Mouse (Mus musculus): ENCODE data around the gene Gm8764. TPM values are rescaled to one million over a fixed set of nuclear protein-coding genes. Genes with fewer than 3 reads are reported as not detected.

Gm8764 gene
- polyA plus RNA-seq (2014; fragmentation: Illumina TruSeq; extraction: RNeasy Lipid Tissue Mini Kit (QIAGEN cat#74804); ENCODE audit: low read depth, low replicate concordance) = not detected

DNA sequence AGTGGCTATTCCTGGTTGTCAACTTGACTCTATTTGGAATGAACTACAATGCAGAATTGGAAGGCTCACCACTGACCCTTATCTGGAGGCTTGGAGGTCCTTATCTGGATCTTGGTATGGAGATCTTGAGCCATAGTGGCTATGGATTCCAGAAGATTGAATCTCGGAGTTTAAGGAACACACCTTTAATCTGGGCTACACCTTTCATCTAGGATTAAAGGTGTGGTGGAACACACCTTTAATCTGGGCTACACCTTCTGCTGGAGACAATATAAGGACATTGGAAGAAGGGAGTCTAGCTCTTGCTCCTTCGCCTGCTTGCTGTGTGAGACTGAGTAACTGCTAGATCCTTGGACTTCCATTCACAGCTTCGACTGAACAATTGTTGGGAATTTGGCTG lies at the start of gene Gm8764:
Gene Gm8764 (plus strand): TSS at position 301 of the 400 bp plus-strand sequence.

DNA sequence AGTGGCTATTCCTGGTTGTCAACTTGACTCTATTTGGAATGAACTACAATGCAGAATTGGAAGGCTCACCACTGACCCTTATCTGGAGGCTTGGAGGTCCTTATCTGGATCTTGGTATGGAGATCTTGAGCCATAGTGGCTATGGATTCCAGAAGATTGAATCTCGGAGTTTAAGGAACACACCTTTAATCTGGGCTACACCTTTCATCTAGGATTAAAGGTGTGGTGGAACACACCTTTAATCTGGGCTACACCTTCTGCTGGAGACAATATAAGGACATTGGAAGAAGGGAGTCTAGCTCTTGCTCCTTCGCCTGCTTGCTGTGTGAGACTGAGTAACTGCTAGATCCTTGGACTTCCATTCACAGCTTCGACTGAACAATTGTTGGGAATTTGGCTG lies 17.1 kb upstream of the Gm8764 start, which contains the start of gene Gm21293:
Gene Gm21293 (plus strand): TSS at position 301 of the 400 bp plus-strand sequence.

DNA sequence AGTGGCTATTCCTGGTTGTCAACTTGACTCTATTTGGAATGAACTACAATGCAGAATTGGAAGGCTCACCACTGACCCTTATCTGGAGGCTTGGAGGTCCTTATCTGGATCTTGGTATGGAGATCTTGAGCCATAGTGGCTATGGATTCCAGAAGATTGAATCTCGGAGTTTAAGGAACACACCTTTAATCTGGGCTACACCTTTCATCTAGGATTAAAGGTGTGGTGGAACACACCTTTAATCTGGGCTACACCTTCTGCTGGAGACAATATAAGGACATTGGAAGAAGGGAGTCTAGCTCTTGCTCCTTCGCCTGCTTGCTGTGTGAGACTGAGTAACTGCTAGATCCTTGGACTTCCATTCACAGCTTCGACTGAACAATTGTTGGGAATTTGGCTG lies 8.6 kb upstream of the Gm8764 start, which contains the start of gene Gm6763:
Gene Gm6763 (plus strand): TSS at position 301 of the 400 bp plus-strand sequence.

DNA sequence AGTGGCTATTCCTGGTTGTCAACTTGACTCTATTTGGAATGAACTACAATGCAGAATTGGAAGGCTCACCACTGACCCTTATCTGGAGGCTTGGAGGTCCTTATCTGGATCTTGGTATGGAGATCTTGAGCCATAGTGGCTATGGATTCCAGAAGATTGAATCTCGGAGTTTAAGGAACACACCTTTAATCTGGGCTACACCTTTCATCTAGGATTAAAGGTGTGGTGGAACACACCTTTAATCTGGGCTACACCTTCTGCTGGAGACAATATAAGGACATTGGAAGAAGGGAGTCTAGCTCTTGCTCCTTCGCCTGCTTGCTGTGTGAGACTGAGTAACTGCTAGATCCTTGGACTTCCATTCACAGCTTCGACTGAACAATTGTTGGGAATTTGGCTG lies 8.4 kb downstream of the Gm8764 start, which contains the start of gene Gm21304:
Gene Gm21304 (plus strand): TSS at position 301 of the 400 bp plus-strand sequence.

DNA sequence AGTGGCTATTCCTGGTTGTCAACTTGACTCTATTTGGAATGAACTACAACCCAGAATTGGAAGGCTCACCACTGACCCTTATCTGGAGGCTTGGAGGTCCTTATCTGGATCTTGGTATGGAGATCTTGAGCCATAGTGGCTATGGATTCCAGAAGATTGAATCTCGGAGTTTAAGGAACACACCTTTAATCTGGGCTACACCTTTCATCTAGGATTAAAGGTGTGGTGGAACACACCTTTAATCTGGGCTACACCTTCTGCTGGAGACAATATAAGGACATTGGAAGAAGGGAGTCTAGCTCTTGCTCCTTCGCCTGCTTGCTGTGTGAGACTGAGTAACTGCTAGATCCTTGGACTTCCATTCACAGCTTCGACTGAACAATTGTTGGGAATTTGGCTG lies 16.9 kb downstream of the Gm8764 start, which contains the start of gene Gm21312:
Gene Gm21312 (plus strand): TSS at position 301 of the 400 bp plus-strand sequence.

DNA sequence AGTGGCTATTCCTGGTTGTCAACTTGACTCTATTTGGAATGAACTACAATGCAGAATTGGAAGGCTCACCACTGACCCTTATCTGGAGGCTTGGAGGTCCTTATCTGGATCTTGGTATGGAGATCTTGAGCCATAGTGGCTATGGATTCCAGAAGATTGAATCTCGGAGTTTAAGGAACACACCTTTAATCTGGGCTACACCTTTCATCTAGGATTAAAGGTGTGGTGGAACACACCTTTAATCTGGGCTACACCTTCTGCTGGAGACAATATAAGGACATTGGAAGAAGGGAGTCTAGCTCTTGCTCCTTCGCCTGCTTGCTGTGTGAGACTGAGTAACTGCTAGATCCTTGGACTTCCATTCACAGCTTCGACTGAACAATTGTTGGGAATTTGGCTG lies 25.4 kb downstream of the Gm8764 start, which contains the start of gene Gm20765:
Gene Gm20765 (plus strand): TSS at position 301 of the 400 bp plus-strand sequence.

DNA sequence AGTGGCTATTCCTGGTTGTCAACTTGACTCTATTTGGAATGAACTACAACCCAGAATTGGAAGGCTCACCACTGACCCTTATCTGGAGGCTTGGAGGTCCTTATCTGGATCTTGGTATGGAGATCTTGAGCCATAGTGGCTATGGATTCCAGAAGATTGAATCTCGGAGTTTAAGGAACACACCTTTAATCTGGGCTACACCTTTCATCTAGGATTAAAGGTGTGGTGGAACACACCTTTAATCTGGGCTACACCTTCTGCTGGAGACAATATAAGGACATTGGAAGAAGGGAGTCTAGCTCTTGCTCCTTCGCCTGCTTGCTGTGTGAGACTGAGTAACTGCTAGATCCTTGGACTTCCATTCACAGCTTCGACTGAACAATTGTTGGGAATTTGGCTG lies 33.9 kb downstream of the Gm8764 start, which contains the start of gene Gm4340:
Gene Gm4340 (plus strand): TSS at position 301 of the 400 bp plus-strand sequence.

Other genes with a start within 250 kb of the Gm8764 start
- not detected for gene Gm21293, start 17.0 kb upstream of the Gm8764 start, polyA plus RNA-seq (2014; fragmentation: Illumina TruSeq; extraction: RNeasy Lipid Tissue Mini Kit (QIAGEN cat#74804); ENCODE audit: low read depth, low replicate concordance)
- gene Gm6763, start 8.5 kb upstream of the Gm8764 start, polyA plus RNA-seq (2014; fragmentation: Illumina TruSeq; extraction: RNeasy Lipid Tissue Mini Kit (QIAGEN cat#74804); ENCODE audit: low read depth, low replicate concordance) = not detected
- not detected for gene Gm21304, start 8.5 kb downstream of the Gm8764 start, polyA plus RNA-seq (2014; fragmentation: Illumina TruSeq; extraction: RNeasy Lipid Tissue Mini Kit (QIAGEN cat#74804); ENCODE audit: low read depth, low replicate concordance)
- gene Gm21312, start 17.0 kb downstream of the Gm8764 start, polyA plus RNA-seq (2014; fragmentation: Illumina TruSeq; extraction: RNeasy Lipid Tissue Mini Kit (QIAGEN cat#74804); ENCODE audit: low read depth, low replicate concordance) = not detected
- gene Gm20765, start 25.5 kb downstream of the Gm8764 start, polyA plus RNA-seq (2014; fragmentation: Illumina TruSeq; extraction: RNeasy Lipid Tissue Mini Kit (QIAGEN cat#74804); ENCODE audit: low read depth, low replicate concordance) = not detected
- not detected for gene Gm4340, start 34.0 kb downstream of the Gm8764 start, polyA plus RNA-seq (2014; fragmentation: Illumina TruSeq; extraction: RNeasy Lipid Tissue Mini Kit (QIAGEN cat#74804); ENCODE audit: low read depth, low replicate concordance)

All from adipose tissue, adult 10 weeks (tissue).